Mouse (Mus musculus): Measurements from ENCODE around the gene Ppip5k2.

GRCm38 (mm10) chr1:97809255-97809912, 39.2 kb upstream of the Ppip5k2 start:
- TF ChIP-seq EP300 (IDR thresholded peaks at IDR 0.05; ENCODE audit: insufficient read depth, low read depth, low read length) (no peak), CTCF (IDR thresholded peaks at IDR 0.05) (peak; percentile 88)

All from heart, adult 2 months (tissue).